Mouse (Mus musculus): Measurements from ENCODE around the gene Foxn3.
A peak's percentile ranks its signal among the peaks of the same experiment; 100 is the strongest.

Gene Foxn3

DNA sequence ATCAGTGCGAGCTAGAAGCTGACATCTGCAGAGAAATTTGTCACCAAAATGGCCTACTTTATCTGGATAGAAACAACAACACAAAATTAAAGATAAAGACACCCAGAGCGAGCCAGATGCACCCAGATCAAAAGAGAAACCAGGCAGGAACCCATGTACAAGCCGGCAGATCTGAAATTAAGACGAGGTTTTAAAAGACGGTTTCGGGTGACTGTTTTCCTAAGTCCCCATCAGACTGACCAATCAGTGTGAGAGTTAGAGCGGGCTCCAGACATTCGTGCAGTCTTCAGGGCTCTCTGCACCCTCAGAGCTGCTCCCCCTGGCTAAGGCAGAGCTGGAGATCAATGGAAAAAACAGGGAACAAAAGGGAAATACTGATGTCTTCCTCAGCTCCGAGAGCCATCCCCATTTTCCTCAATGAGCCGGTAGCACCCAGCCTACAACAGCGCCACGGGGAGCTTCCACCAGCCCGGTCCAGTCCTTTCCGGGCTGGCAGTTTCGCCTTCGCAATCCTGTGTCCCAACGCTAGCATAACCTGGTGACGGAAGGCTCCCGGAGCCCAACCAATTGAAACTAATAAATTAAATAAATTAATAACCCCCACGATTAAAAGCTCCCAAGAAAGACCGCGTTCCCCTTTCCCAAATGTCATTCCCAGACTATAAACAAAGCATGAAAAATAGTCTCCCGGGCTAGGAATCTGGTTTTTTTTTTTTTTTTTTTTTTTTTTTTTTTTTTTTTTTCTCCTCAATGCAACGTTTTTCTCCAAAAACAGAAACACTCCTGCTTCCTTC, 1.1 kb downstream of the Foxn3 start:
- peak; percentile 69 for DNase-seq

DNA sequence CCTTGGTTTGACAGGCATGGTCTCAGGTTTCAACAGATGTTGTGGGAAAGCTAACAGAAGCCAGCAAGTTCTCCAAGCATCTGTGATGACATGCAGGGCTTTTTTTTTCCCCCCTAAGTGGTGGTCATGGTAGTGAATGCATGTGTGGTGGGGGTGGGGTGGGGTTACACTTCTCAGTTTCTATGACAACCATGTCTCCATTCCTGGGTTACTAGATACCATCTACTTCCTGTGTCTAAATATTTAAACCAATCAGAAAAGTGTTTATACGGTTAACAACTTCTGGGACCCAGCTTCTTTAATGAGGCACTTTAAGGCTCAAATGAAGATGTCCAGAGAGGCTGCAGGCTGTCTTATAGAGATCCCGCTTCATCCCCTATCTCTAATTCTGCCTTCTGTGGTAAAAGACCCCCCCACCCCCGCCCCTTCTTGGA, 2.0 kb downstream of the Foxn3 start:
- no peak for DNase-seq

DNA sequence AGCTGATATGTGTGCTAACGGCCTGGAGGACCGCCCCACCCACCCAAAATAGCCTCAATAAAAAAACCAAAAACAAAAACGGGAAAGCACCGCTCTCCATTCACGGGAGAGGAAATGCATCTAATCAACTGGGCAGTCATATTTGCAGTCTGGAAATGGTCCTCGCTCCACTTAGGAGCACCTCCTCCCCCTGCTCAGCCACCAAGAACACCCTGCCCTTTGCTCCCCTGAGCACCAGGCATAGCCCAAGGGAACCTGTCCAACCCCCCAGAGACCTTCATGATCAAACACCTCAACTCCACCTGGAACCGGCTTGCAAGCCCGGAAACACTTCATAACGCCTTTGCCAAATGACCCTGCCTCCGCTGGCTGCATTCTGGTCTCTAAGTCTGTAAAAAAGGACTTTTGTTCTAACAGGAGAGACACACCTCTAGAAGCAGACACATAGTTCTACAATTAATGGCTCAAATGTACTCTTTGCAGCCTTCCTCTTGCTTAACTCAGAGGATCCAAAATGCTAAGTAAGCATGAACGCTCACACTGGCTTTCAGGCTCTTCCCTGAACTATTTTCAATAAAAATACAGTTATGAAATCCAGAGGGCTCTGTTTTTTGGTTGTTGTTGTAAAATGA, 2.6 kb downstream of the Foxn3 start:
- DNase-seq = peak; percentile 93

DNA sequence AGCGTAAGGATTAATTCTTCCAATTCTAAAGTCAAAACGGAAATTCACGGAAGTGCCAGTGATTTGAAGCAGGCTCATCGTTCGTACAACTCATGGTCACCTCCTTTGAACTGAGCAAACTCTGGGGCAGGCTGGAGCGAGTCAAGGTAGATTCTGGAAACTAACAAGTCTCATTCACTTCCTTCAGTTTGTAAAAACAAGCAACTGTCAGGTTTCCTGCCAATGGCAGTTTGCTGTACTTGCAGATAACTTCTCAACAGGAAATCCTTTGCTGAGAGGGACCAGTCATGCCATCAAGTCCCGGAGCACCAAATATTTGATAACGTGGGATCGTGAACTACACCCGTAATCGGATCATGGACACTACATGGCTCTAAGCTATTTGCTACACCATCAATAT, 3.9 kb downstream of the Foxn3 start:
- no peak for DNase-seq

DNA sequence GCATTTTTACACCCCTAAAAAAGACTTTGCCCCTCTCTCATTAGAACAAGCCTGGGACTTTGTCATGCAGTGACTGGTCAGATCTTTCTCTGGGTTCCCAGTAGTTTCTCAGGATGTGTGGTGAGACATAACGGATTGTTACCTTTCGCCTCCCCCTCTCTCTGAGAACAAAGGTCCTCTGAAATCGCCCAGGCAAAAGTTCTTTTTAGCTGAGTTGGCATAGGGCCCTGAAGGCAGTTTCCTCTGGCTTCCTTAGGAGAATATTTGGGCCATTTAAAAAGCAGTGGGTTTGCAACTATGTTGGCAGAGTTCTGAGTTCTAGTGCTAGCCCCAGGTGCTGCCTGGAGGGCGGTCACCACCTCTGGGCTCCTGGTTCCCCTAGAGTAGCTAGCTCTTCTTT, 4.9 kb downstream of the Foxn3 start:
- DNase-seq = peak; percentile 73

DNA sequence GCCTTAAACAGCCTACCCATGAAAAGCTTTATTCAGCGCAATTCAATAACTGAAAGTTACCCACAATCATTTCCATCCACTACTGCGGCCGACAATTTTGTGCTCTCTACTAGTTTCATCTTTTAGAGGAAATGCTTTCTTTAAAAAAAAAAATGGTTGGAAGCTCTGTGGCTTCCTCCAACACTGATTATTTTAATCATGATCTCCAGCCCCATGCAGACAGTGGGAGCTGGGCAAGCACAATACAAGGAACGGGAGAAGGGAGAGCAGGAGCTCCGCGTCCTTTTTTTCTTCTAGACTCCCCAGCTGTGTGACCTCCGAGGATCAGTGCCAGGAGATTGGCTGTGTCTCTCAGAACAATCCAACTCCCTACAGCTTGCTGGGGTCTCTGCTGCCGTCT, 5.9 kb downstream of the Foxn3 start:
- DNase-seq = no peak

DNA sequence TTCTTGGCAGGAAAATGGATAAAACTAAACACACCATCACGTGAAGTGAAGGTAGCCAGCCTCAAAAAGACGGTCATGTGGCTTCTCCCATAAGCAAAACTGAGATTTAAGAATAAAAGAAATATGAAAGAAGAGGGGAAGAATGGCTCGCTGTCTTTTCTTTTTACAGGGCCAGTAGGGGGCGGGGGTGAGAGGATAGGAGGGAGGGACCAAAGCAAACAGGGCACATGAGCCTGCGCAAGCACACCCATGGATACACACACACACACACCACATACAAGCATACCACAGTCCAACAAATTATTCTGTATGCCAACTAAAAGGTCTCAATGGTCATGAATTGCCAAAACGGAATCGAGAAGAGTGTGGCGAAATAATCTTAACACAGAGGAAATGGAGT, 12.8 kb downstream of the Foxn3 start:
- no peak for DNase-seq

DNA sequence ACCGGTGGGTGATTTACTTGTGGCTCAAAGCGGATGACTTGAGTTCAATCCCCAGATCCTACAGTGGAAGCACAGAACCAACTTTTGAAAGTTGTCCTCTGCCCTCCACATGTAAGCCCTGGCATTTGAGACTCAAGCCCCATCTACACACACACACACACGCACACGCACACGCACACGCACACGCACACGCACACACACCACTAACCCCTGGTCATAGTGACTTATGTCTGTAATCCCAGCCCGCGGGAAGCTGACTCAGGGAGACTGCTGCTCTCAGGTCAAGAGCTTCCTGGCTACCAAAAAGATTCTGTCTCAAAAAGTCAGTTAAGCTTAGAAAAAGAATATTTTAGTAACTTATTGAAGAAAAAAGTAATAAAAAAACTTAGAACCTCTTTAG, 13.6 kb downstream of the Foxn3 start:
- no peak for DNase-seq

DNA sequence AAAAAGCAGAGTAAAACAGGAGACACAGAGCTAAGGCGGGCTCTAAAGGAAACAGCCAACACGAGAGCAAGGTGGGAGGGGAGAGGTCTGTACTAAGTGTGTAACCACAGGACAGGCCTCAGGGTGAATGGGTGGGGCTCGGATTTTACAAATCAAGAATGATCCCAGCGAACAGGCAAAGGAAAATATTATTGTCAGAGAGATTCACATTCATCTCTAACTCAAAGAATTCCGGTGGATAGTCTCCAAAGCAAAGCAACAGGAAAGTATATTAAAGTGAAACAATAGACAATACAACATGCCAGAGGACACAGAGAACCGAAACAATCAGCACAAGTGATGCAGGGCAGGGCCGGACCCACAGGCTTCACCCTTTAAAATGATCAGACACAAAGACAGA, 15.0 kb downstream of the Foxn3 start:
- DNase-seq = no peak

DNA sequence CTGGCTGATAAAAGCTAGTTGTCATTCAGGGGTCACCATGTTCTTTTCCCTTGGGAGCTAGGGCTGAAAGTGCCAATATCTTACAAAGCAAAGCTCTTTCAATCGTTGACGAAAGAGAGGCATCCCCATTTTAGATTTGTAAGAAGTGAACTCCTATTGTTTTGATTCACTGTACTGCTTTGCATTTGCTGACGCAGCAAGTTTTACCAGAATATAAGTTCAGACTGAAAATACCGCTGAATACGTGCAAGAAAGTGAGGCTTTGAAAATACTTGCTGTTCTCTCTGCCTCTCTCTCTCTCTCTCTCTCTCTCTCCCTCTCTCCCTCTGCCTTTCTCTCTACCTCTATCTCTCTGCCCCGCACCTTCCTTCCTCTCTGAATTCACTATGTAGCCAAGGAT, 16.1 kb downstream of the Foxn3 start:
- DNase-seq = no peak

DNA sequence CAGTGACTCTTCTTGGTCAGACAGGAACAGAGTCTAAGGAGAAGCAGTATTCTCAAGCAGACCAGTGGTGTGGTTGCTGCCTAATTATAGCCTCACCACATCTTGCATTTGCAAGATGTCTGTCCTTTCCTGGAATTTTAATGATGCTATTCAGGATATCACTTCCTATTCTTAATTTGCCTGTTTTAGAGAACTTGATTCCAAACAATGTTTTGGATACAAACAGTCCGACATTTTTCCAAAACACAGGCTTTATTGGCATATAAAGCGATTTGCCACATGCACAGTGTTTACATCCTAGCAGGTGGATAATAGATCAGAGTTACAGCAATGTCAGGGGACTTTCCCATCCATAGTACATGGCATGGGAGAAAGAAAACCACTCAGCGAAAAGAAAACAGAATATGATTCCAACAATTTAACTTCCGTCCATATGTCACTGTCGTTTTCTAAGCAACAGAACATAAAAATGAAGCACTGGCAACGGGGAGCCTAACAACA, 18.1 kb downstream of the Foxn3 start:
- DNase-seq = no peak

DNA sequence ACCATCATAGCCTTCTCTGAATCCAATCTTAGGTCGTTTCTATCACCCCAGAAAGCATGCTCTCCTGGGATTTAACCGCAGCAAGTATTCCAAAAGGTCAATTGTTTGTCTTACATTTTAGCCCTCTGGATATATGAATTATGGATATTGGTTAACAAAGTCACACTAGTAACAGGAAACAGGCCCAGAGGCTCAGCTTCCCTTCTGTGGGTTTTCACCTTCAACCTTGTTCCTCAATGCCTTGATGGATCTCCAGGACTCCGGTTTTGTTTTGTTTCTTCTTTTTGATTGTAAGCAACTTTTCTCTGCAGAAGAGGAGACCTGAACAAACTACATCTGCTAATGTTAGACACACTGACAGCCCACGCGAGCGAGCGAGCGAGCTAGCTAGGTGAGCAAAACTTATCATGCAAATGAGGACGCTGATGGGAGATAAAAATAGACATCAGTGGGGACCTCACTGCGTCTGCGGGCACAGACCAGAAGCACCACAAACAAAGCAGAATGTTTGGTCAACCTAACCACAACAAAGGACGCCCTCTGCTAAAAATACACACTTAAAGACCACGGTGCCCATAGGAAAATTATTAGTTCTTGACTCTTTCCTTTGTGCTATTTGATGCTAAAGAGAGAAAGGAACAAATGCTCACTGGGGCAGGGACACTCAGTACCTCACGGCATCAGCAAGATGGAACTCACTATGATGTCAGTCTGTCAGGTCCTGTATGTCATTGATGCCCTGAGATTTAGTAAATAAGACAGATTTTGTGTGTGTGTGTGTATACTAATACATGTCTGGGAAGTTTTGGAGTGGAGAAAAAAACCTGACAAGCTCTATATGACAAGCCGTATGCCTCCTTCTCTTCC, 18.9 kb downstream of the Foxn3 start:
- no peak for DNase-seq

DNA sequence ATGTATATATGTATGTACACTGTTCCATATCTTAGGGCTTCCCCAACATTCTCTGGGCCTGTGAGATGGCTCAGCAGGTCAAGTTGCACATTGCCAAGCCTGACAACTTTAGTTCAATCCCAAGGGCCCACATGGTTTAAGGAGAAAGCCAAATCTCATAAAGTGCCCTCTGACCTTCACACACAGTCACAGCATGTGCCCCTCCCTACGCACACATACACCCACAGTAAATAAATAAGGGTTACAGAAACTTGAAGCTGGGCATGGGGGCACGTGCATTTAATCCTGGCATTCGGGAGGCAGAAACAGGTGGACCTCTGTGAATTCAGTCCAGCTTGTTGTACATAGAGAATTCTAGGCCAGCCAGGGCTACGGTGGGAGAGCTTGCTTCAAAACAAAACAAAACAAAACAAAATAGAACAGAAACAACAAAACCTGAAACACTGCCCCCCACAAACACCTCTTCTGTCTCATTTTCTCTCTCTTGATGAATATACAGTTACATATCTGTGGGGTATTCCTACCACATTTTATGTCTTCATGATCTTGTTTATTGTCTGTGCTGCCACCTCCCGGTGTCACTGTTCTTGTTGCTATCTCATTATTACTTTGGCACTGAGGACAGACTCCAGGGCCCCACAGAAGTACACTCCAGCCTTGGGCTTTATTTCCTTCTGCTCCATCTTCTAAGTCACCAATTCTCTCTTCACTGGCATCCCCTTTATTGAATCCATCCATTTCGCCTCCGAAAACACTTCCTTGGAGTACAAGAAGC, 19.8 kb downstream of the Foxn3 start:
- no peak for DNase-seq

DNA sequence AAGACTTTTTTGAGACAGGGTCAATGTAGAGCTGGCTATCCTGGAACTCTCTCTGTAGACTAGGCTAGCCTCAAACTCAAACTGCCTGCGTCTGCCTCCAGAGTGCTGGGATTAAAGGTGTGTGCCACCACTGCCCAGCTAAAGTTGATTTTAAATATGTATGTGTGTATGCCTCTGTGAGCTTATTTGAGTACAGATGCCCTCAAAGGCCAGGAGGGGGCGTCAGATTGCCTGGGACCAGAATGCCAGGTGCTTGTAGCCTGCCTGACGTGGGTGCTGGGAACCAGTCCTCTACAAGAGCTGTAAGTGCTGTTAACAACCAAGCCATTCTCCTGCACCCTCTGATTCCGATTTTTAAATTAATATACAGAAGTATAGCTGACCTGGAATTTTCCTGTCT, 23.2 kb downstream of the Foxn3 start:
- DNase-seq = no peak

DNA sequence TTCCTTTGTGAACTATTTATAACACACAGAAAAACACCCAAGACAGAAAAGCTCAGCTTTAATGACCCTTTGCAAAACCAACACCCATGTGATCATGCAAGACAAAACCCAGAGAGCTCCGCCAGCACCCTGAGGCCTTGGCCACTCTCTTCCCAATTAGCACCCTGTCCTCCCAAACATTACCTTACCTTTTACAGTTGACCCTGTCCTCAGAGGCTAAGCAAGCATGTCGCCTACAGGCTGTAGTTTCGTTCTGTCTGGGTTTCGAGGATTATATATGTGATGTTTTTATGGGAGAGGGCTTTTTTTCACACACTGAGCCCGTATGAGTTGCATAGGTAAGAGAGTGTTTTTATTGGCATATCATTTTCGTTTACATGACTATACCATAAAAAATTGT, 26.1 kb downstream of the Foxn3 start:
- no peak for DNase-seq

DNA sequence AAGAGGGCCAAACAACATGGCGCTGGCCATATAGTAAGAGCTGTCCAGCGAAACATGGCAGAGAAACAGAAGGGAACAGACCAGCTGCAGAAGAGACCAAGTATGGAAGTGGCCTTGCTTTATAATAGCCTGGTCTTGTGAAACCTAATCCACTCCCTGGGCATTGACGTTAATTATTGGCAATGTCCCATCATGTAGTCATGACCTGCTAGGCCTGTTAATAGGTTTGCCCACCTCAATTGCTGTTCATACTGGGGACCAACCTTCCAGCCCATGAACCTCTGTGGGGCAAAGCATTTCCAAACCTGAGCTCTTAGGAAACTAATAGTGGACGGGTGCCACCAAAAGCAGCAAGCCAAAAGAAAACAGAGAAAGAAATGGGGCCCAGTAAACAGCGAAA, 27.0 kb downstream of the Foxn3 start:
- DNase-seq = no peak

DNA sequence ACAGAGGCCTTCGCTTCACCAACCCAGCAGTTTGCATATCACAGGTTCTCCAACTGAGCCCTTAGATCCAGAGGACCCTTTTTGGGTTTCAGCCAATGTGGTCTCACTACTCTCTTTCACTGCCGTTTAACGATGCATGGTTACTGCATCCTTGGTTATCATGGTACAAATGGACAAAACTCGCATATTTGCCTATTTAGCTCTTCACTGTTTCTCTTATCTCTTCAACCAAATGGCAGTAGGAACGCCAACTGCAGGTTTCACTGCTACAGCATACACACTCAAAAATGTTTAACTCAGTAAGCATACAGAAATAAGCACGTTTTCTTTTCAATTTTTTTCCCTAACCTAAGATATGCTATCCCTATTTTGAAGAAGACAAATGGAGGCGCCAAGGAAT, 31.0 kb downstream of the Foxn3 start:
- DNase-seq = no peak

DNA sequence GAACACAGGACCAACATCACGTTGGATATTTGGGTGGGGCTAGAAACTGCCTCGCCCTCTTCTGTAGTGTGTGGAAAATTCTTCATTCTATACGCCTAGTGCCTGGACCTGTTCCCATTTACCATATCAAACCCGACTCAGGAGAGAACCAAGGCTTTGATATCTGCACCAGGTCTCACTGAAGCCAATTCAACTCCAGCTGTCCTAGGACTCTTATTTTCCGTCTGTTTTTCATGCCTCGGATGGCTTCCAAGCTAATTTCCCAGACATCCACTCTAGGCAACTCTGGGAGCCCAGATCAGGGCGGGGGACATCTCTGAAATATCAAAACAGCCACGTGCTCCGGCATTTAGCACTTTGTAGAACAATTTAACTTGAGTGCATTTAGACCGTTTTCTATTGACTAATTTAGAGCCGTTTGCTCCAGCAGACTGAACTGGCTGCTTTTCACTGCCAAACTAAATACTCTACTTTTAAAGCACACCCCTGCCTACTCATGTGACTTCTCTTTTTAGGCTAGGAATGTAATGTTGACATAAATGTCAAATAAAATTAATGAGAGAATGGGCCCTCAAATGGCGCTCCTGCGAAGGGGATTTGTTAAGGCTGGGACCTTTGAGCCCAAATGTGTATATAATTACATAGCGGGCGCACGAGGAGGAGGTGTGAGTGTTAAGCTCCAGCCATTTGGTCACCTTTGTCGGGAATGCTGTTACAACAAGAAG, 33.5 kb downstream of the Foxn3 start:
- DNase-seq = peak; percentile 30

DNA sequence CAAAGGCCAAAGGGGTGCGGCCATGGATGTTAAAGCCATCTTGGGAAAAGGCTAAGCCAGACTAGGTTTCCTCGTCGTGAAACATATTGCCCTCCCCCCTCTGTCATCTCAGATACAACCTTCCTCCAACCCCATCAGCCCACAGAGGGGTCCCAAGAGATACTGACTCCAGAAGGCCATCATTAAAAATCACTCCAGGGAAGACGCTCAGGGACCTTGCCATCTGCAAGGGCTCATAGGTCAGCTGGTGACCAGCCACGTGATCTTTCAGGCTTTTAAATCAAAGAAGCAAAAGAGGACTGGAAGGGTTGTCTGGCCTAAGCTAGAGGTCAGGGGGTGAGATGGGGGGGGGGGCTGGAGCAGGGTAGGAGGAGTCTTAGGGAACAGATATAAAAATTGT, 34.4 kb downstream of the Foxn3 start:
- no peak for DNase-seq

DNA sequence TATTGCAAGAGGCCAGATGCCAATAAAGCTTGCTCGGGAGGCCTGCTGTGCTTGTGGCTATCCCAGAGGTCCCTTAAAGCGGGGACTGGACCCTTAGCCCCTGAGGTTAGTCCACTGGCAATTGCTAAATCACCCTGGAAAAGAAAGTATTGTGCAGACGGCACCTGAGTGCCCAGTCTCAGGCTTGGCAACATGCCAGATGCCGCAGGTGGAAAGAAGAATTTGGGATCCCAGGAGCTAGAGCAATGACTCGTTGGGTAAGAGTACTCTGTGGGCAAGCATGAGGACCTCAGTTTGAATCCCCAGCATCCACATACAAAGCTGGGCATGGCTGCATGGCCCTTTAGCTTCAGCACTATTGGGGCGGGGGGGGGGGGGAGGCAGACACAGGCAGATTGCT, 35.9 kb downstream of the Foxn3 start:
- DNase-seq = no peak

DNA sequence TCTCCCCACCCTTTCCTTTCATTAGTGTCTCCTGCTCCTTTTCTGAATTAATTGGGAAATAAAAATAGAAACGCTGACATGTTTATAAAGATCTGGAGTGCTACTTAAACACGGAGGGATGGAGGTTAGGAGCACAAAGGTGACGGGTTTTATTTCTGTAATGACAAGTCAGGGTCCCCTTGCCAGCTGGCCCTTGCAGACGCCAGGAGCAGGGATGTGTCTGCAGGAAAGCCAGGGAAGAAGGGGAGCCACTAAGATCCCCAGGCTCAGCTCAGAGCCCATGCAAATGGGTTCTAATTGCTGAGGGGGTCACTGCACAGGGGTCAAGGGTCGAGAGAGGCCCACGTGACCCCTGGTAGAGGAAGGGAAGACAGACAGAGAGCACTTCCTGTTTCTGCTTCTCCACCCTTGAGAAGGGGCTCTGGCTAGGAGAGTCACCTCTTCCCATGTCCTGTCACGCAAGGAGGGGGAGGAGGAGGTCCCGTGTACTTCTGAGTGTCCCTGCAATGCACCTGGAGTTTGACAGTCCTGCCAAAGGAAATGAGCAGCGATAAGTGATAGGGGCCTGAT, 36.7 kb downstream of the Foxn3 start:
- no peak for DNase-seq

DNA sequence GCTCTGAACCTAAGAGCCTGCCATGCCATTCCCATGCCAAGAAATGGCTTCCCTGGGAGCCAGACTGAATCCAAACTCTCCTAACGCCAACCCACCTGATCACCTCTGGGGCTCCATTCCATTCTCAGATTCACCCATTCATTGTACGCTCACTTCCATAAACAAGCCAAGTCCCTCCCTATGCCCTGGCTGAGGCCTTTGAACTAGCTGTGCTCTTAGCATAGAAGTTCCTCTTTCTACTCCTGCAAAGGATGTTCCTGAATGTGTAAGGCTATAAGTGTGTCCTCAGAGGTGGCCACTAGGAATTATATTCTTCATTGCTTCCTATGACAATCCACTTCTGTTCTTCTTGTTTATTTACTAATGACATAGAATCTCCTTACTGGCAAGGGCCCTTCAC, 40.5 kb downstream of the Foxn3 start:
- DNase-seq = no peak
